Mouse (Mus musculus) megakaryocyte progenitor cell, adult 5-6 weeks (primary cell): ENCODE measurements at regions not wholly inside any gene's neighbourhood (a gene's known extent, or its start where the extent isn't known, plus 50 kb on each side); places are given as distances from the start of the nearest gene placed in this dataset.

Experiments
- ATAC-seq: replicated peaks from 2 replicates; pipeline ENCODE4 v1.8.0; 2016; ENCODE audit warnings: mild to moderate bottlenecking, moderate TSS enrichment, inconsistent platforms; ENCODE audit not compliant: poor library complexity

GRCm38 (mm10) chr16:87083505-87083904 lies 270.5 kb upstream of the N6amt1 start:
- ATAC-seq, result no peak

GRCm38 (mm10) chr16:87077385-87077784 lies 276.6 kb upstream of the N6amt1 start:
- ATAC-seq, result no peak

- ATAC-seq, result no peak
Measured at GRCm38 (mm10) chr16:87069294-87069693, 284.7 kb upstream of the N6amt1 start.

GRCm38 (mm10) chr16:87067981-87068380 lies 286.0 kb upstream of the N6amt1 start:
- ATAC-seq, result no peak

- ATAC-seq, result no peak
Measured at GRCm38 (mm10) chr16:87067523-87067922, 286.5 kb upstream of the N6amt1 start.

GRCm38 (mm10) chr16:87060473-87060872 lies 293.5 kb upstream of the N6amt1 start:
- ATAC-seq, result no peak

- no peak for ATAC-seq
Measured at GRCm38 (mm10) chr16:87049741-87050383, 304.1 kb upstream of the N6amt1 start.

GRCm38 (mm10) chr16:87044773-87045561 lies 309.0 kb upstream of the N6amt1 start:
- ATAC-seq, result no peak

GRCm38 (mm10) chr16:87043689-87044088 lies 310.3 kb upstream of the N6amt1 start:
- no peak for ATAC-seq

GRCm38 (mm10) chr16:87040366-87040765 lies 313.6 kb upstream of the N6amt1 start:
- ATAC-seq, result no peak

- no peak for ATAC-seq
Measured at GRCm38 (mm10) chr16:87039861-87040260, 314.1 kb upstream of the N6amt1 start.

GRCm38 (mm10) chr16:87037061-87037460 lies 316.9 kb upstream of the N6amt1 start:
- ATAC-seq, result no peak

GRCm38 (mm10) chr16:87031836-87032235 lies 322.1 kb upstream of the N6amt1 start:
- ATAC-seq, result no peak

- no peak for ATAC-seq
Measured at GRCm38 (mm10) chr16:87028516-87029145, 325.4 kb upstream of the N6amt1 start.

GRCm38 (mm10) chr16:87027621-87028020 lies 326.4 kb upstream of the N6amt1 start:
- no peak for ATAC-seq

GRCm38 (mm10) chr16:87022041-87022440 lies 331.9 kb upstream of the N6amt1 start:
- no peak for ATAC-seq

- no peak for ATAC-seq
Measured at GRCm38 (mm10) chr16:87017107-87017670, 336.8 kb upstream of the N6amt1 start.

- no peak for ATAC-seq
Measured at GRCm38 (mm10) chr16:87001579-87001978, 352.4 kb upstream of the N6amt1 start.

GRCm38 (mm10) chr16:87001135-87001534 lies 352.9 kb upstream of the N6amt1 start:
- ATAC-seq, result no peak

- ATAC-seq, result no peak
Measured at GRCm38 (mm10) chr16:86971691-86972090, 382.3 kb upstream of the N6amt1 start.

- no peak for ATAC-seq
Measured at GRCm38 (mm10) chr16:86949681-86950080, 404.3 kb upstream of the N6amt1 start.
